Mouse (Mus musculus) liver, embryonic 14.5 days (tissue): ENCODE results near the gene Hba-x. TPM values are rescaled to one million over a fixed set of nuclear protein-coding genes. Genes with fewer than 3 reads are reported as not detected.

Experiments
- ATAC-seq: fragments of 200-750 bp; cut with Nextera tagmentation; 2 replicates; pipeline ENCODE4 v1.8.0; 2017; ENCODE audit warnings: moderate number of reproducible peaks, mild to moderate bottlenecking, moderate library complexity; ENCODE audit not compliant: insufficient read depth
- DNase-seq, 3 experiments: peaks; one replicate each; pipeline ENCODE4 v3.0.0-alpha.2; 2012 to 2013; ENCODE audit warnings: low read depth in 3 of 3, low spot score in 3 of 3
- H3K27ac ChIP-seq: fragments of 300-500 bp; sonication (generic); 2 replicates; pipeline ENCODE4 v1.5.1; 2014; ENCODE audit warnings: moderate library complexity, mild to moderate bottlenecking, control low read depth, inconsistent platforms
- H3K27me3 ChIP-seq: fragments of 300-500 bp; sonication (generic); 2 replicates; pipeline ENCODE4 v1.6.1; 2014; ENCODE audit warnings: mild to moderate bottlenecking, low read length, moderate library complexity; ENCODE audit not compliant: control insufficient read depth, insufficient read depth
- H3K36me3 ChIP-seq: fragments of 300-500 bp; sonication (generic); replicated peaks from 2 replicates; pipeline ENCODE4 v1.6.1; 2014; ENCODE audit warnings: low read depth; ENCODE audit not compliant: control insufficient read depth, insufficient read depth
- H3K4me1 ChIP-seq, 2 experiments: fragments of 200-500 bp in 1 of 2; fragments of 300-500 bp in 1 of 2; sonication (generic) in 1 of 2; replicated peaks; 2 replicates each; pipeline ENCODE4 v1.6.1; 2012 to 2014; ENCODE audit warnings: antibody characterized with exemption in 1 of 2, inconsistent platforms in 1 of 2, low read length in 1 of 2; ENCODE audit not compliant: control insufficient read depth in 2 of 2, insufficient read depth in 2 of 2
- H3K4me2 ChIP-seq: fragments of 300-500 bp; sonication (generic); 2 replicates; pipeline ENCODE4 v1.6.1; 2014; ENCODE audit warnings: low read depth, mild to moderate bottlenecking, control low read depth, moderate library complexity
- H3K4me3 ChIP-seq, 2 experiments: fragments of 200-500 bp in 1 of 2; fragments of 300-500 bp in 1 of 2; sonication (generic) in 1 of 2; 2 replicates each; pipeline ENCODE4 v1.5.1; 2012 to 2014; ENCODE audit warnings: low read depth in 2 of 2, low read length in 2 of 2, mild to moderate bottlenecking in 2 of 2, control low read depth in 1 of 2, inconsistent platforms in 1 of 2, moderate library complexity in 1 of 2; ENCODE audit not compliant: insufficient read depth in 1 of 2
- H3K9ac ChIP-seq: fragments of 300-500 bp; sonication (generic); replicated peaks from 2 replicates; pipeline ENCODE4 v1.6.1; 2014; ENCODE audit warnings: mild to moderate bottlenecking, control low read depth, moderate library complexity
- H3K9me3 ChIP-seq: fragments of 300-500 bp; sonication (generic); 2 replicates; pipeline ENCODE4 v1.6.1; 2016; ENCODE audit warnings: low read length, mixed read lengths; ENCODE audit not compliant: control insufficient read depth
- CTCF ChIP-seq: IDR thresholded peaks from 2 replicates; pipeline ENCODE4 v1.5.1; 2016; ENCODE audit warnings: antibody characterized with exemption, low read depth, control low read depth
- EP300 ChIP-seq: IDR thresholded peaks from 2 replicates; pipeline ENCODE4 v1.6.1; 2016; ENCODE audit warnings: antibody characterized with exemption, low read depth
- WGBS: fragments of 180-500 bp; shearing (Covaris S2); extraction: QIAGEN DNeasy Blood & Tissue Kit; methylation state at CpG from one replicate; pipeline ENCODE4 v1.1.7; 2014; ENCODE audit not compliant: insufficient replicate concordance; 5-methylcytosine and 5-hydroxymethylcytosine counted together
- polyA plus RNA-seq, 2 experiments: library from polyadenylated mRNA; depleted of rRNA in 1 of 2; stranded (reverse) in 1 of 2; unstranded in 1 of 2; fragments of >200 nt; fragmentation: Nextera tagmentation in 1 of 2; extraction: Ambion mirVana in 1 of 2; gene quantifications; 2 replicates each; pipeline versions ENCODE4 v1.2.1 to v1.2.3; 2012 to 2014

The Hba-x gene
- polyA plus RNA-seq, 2 experiments: 32.1 to 74.9 TPM

GRCm38 (mm10) chr11:32303455-32303854, 27.3 kb downstream of the Hba-x start:
- ATAC-seq: no peak
- Histone ChIP-seq H3K9ac (no peak overlapping the region), H3K4me2 (no peak overlapping the region), H3K27me3 (no peaks in the 10 kb centered on the region; the same call in 1 of the 2 replicates), H3K4me3 (no peak overlapping the region), H3K9me3 (no peaks in the 10 kb centered on the region), H3K27ac (no peak overlapping the region), H3K36me3 (peaks cover 13% of the 10 kb centered on the region; the same call in 1 of the 2 replicates), H3K4me1 (peaks cover 3 to 19% of the 10 kb centered on the region in 2 experiments)
- 29% methylated on average over 1 of the region's 1 CpGs for WGBS
- DNase-seq: no peak
- TF ChIP-seq EP300: no peak
- no peak for TF ChIP-seq CTCF

DNA sequence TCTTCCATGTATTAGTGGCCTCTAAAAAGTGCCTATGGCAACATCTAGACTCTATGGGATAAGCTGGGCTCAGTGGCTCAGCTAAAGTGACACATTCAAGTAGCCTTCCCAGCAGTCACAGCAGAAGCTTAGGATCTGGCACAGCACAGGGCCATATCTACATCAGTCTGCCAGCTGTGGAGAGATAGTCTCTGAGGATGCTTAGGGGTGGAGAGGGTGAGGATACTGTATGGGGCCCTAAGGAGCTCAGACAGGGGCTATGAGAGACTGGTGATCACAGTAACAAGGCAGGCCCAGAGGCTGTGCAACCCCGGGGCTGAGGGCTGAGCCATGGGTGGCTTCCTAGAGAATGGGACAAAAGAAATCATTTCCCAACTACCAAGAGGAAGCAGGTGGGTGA, 30.8 kb downstream of the Hba-x start:
- Histone ChIP-seq H3K4me2 (peak overlapping the region; percentile 17; the same call in 1 of the 2 replicates), H3K9ac (no peak overlapping the region), H3K4me1 (peaks cover 3 to 11% of the 10 kb centered on the region in 2 experiments), H3K9me3 (no peaks in the 10 kb centered on the region), H3K27ac (no peak overlapping the region), H3K27me3 (no peaks in the 10 kb centered on the region), H3K36me3 (peaks cover 4% of the 10 kb centered on the region; the same call in 1 of the 2 replicates), H3K4me3 (no peak overlapping the region)
- 55% methylated on average over 1 of the region's 1 CpGs for WGBS
- 0 out of 2 replicates have a peak, but pooled peaks have one; percentile 9 for TF ChIP-seq EP300
- no peak for TF ChIP-seq CTCF
- ATAC-seq (peak; percentile 64), DNase-seq (no peak)

GRCm38 (mm10) chr11:32309446-32309845, 33.2 kb downstream of the Hba-x start:
- Histone ChIP-seq H3K4me2 (no peak overlapping the region), H3K9ac (no peak overlapping the region), H3K4me1 (peaks cover 3 to 11% of the 10 kb centered on the region in 2 experiments), H3K9me3 (no peaks in the 10 kb centered on the region), H3K4me3 (no peak overlapping the region), H3K27ac (no peak overlapping the region), H3K36me3 (no peaks in the 10 kb centered on the region), H3K27me3 (no peaks in the 10 kb centered on the region)
- no peak for DNase-seq
- no peak for TF ChIP-seq EP300
- no peak for TF ChIP-seq CTCF
- WGBS: 52% methylated on average over 4 of the region's 4 CpGs
- ATAC-seq: no peak

DNA sequence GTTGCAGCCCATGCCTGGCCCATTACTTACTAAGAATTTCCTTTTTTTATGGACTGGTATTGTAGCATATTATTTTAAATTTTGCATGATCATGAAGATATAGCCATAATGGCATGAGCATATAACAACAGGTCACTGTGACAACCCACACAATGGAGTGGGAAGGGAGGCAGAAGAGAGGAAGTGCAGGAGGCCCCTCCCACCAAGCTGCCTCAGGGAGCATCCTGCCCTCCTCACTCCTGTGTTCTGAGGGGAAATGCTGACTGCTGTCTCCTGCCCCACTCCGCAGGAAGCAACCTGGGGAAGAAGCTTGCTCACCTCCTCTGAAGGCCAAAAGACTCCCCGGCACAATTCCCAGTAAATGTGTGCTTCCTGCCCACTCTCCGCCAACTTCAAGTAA, 33.7 kb downstream of the Hba-x start:
- H3K9me3 ChIP-seq: no peaks in the 10 kb centered on the region
- ATAC-seq (no peak), DNase-seq (no peak)
- H3K27ac ChIP-seq: no peak overlapping the region
- H3K4me2 ChIP-seq: no peak overlapping the region
- H3K4me3 ChIP-seq: no peak overlapping the region
- peaks cover 3 to 11% of the 10 kb centered on the region in 2 experiments; a peak in 3 of 4 replicates for H3K4me1 ChIP-seq
- H3K9ac ChIP-seq: no peak overlapping the region
- no peaks in the 10 kb centered on the region for H3K36me3 ChIP-seq
- no peaks in the 10 kb centered on the region for H3K27me3 ChIP-seq
- WGBS: 41% methylated on average over 3 of the region's 3 CpGs
- TF ChIP-seq CTCF (no peak), EP300 (no peak)

DNA sequence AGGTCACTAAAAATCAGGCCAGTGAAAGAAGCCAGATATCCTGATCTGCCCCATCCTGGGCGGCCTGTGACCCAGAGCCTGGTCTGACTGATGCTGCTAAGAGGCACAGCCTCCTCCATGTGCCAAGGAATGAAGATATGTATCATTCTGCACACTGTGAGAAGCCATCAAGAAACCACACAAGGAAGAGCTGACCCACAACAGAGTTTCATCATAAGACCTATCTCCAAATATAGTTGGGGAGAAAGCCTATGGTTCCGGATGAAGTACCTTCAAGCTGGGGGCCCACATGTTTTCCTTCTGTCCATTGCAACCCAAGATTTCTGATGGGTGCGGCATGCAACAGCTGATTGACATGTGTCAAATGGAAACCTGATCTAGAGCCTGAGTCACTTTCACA, 39.8 kb downstream of the Hba-x start:
- no peaks in the 10 kb centered on the region for H3K27me3 ChIP-seq
- H3K36me3 ChIP-seq: no peaks in the 10 kb centered on the region
- no peak overlapping the region for H3K9ac ChIP-seq
- no peak overlapping the region for H3K4me2 ChIP-seq
- 53% methylated on average over 3 of the region's 3 CpGs for WGBS
- DNase-seq (no peak), ATAC-seq (no peak)
- H3K27ac ChIP-seq: no peak overlapping the region
- H3K4me3 ChIP-seq: no peak overlapping the region
- no peaks in the 10 kb centered on the region for H3K9me3 ChIP-seq
- H3K4me1 ChIP-seq: peaks cover 2 to 3% of the 10 kb centered on the region in 2 experiments; a peak in 3 of 4 replicates
- TF ChIP-seq CTCF (no peak), EP300 (no peak)
